Mouse (Mus musculus): ENCODE results near the gene Fcgrt. TPM values are rescaled to one million over a fixed set of nuclear protein-coding genes. Genes with fewer than 3 reads are reported as not detected.

Gene Fcgrt
- polyA plus RNA-seq, 1 experiment, result 67.2 TPM

GRCm38 (mm10) chr7:45075405-45075804, 28.2 kb downstream of the Fcgrt start:
- Histone ChIP-seq H3K4me3 (no peak overlapping the region), H3K79me2 (ENCODE audit: control insufficient read depth, insufficient read depth) (peaks cover 35% of the 10 kb centered on the region), H3K36me3 (ENCODE audit: control insufficient read depth, insufficient read depth) (no peaks in the 10 kb centered on the region), H3ac (ENCODE audit: control insufficient read depth, insufficient read length) (no peak overlapping the region), H3K4me2 (ENCODE audit: low read depth) (peak overlapping the region; percentile 49), H3K27me3 (ENCODE audit: control insufficient read depth, insufficient read depth, insufficient read length) (no peaks in the 10 kb centered on the region)
- TF ChIP-seq TCF3 (IDR thresholded peaks at IDR 0.05; ENCODE audit: insufficient read length, low read depth) (no peak), SRF (IDR thresholded peaks at IDR 0.05; ENCODE audit: control insufficient read depth, insufficient read length, low read depth) (no peak), MYOD1 (IDR thresholded peaks at IDR 0.05; ENCODE audit: control insufficient read depth in 1 of 3, insufficient read length in 2 of 3, low read depth in 2 of 3) (peak in 2 of 3 experiments; percentile 70 to 85), TCF12 (IDR thresholded peaks at IDR 0.05; ENCODE audit: insufficient read depth, poor library complexity, severe bottlenecking) (no peak), MYOG (IDR thresholded peaks at IDR 0.05; ENCODE audit: control insufficient read depth in 1 of 3, insufficient read depth in 1 of 3, insufficient read length in 2 of 3, low read depth in 2 of 3) (peak in 2 of 3 experiments; percentile 47 to 83), CEBPB (IDR thresholded peaks at IDR 0.05; ENCODE audit: insufficient read depth, poor library complexity, severe bottlenecking) (no peak)

- Histone ChIP-seq H3K4me2 (ENCODE audit: low read depth) (no peak overlapping the region), H3K27me3 (ENCODE audit: control insufficient read depth, insufficient read depth, insufficient read length) (no peaks in the 10 kb centered on the region), H3ac (ENCODE audit: control insufficient read depth, insufficient read length) (no peak overlapping the region), H3K79me2 (ENCODE audit: control insufficient read depth, insufficient read depth) (peaks cover 50% of the 10 kb centered on the region), H3K4me3 (no peak overlapping the region), H3K36me3 (ENCODE audit: control insufficient read depth, insufficient read depth) (no peaks in the 10 kb centered on the region)
- no peak for TF ChIP-seq TCF12 (IDR thresholded peaks at IDR 0.05; ENCODE audit: insufficient read depth, poor library complexity, severe bottlenecking)
- peak in 1 of 3 experiments; percentile 73 for TF ChIP-seq MYOG (IDR thresholded peaks at IDR 0.05; ENCODE audit: control insufficient read depth in 1 of 3, insufficient read depth in 1 of 3, insufficient read length in 2 of 3, low read depth in 2 of 3)
- TF ChIP-seq SRF (IDR thresholded peaks at IDR 0.05; ENCODE audit: control insufficient read depth, insufficient read length, low read depth), result no peak
- no peak for TF ChIP-seq MAX (IDR thresholded peaks at IDR 0.05; ENCODE audit: low read depth)
- peak in 2 of 3 experiments; percentile 48 to 50 for TF ChIP-seq MYOD1 (IDR thresholded peaks at IDR 0.05; ENCODE audit: control insufficient read depth in 1 of 3, insufficient read length in 2 of 3, low read depth in 2 of 3)
Observed at GRCm38 (mm10) chr7:45073949-45074348, 29.7 kb downstream of the Fcgrt start.

- Histone ChIP-seq H3K27me3 (ENCODE audit: control insufficient read depth, insufficient read depth, insufficient read length) (no peaks in the 10 kb centered on the region), H3K4me3 (no peak overlapping the region), H3K36me3 (ENCODE audit: control insufficient read depth, insufficient read depth) (no peaks in the 10 kb centered on the region), H3K4me2 (ENCODE audit: low read depth) (no peak overlapping the region), H3ac (ENCODE audit: control insufficient read depth, insufficient read length) (no peak overlapping the region), H3K79me2 (ENCODE audit: control insufficient read depth, insufficient read depth) (peaks cover 57% of the 10 kb centered on the region)
- TF ChIP-seq CEBPB (IDR thresholded peaks at IDR 0.05; ENCODE audit: insufficient read depth, poor library complexity, severe bottlenecking), result no peak
- no peak for TF ChIP-seq POLR2A (IDR thresholded peaks at IDR 0.05; ENCODE audit: insufficient read length, low read depth)
- TF ChIP-seq TCF3 (IDR thresholded peaks at IDR 0.05; ENCODE audit: insufficient read length, low read depth), result no peak
- TF ChIP-seq MYOD1 (IDR thresholded peaks at IDR 0.05; ENCODE audit: control insufficient read depth in 1 of 3, insufficient read length in 2 of 3, low read depth in 2 of 3), result no peak
- no peak for TF ChIP-seq SRF (IDR thresholded peaks at IDR 0.05; ENCODE audit: control insufficient read depth, insufficient read length, low read depth)
- no peak for TF ChIP-seq E2F4 (IDR thresholded peaks at IDR 0.05; ENCODE audit: insufficient read depth)
- no peak for TF ChIP-seq TCF12 (IDR thresholded peaks at IDR 0.05; ENCODE audit: insufficient read depth, poor library complexity, severe bottlenecking)
- no peak for TF ChIP-seq REST (IDR thresholded peaks at IDR 0.05; ENCODE audit: insufficient read depth, insufficient read length)
- no peak for TF ChIP-seq USF1 (IDR thresholded peaks at IDR 0.05; ENCODE audit: low read depth)
- TF ChIP-seq MYOG (IDR thresholded peaks at IDR 0.05; ENCODE audit: control insufficient read depth in 1 of 3, insufficient read depth in 1 of 3, insufficient read length in 2 of 3, low read depth in 2 of 3), result no peak
- TF ChIP-seq POLR2AphosphoS2 (IDR thresholded peaks at IDR 0.05; ENCODE audit: insufficient read length, low read depth), result no peak
- no peak for TF ChIP-seq MAX (IDR thresholded peaks at IDR 0.05; ENCODE audit: low read depth)
Observed at GRCm38 (mm10) chr7:45073171-45073707, 30.4 kb downstream of the Fcgrt start.

- no peak overlapping the region for H3K4me2 ChIP-seq (ENCODE audit: low read depth)
- H3ac ChIP-seq (ENCODE audit: control insufficient read depth, insufficient read length), result no peak overlapping the region
- peaks cover 63% of the 10 kb centered on the region for H3K79me2 ChIP-seq (ENCODE audit: control insufficient read depth, insufficient read depth)
- no peaks in the 10 kb centered on the region for H3K36me3 ChIP-seq (ENCODE audit: control insufficient read depth, insufficient read depth)
- no peaks in the 10 kb centered on the region for H3K27me3 ChIP-seq (ENCODE audit: control insufficient read depth, insufficient read depth, insufficient read length)
- no peak overlapping the region for H3K4me3 ChIP-seq
- no peak for TF ChIP-seq USF1 (IDR thresholded peaks at IDR 0.05; ENCODE audit: low read depth)
- no peak for TF ChIP-seq POLR2A (IDR thresholded peaks at IDR 0.05; ENCODE audit: insufficient read length, low read depth)
- no peak for TF ChIP-seq E2F4 (IDR thresholded peaks at IDR 0.05; ENCODE audit: insufficient read depth)
- TF ChIP-seq MAX (IDR thresholded peaks at IDR 0.05; ENCODE audit: low read depth), result no peak
- TF ChIP-seq CEBPB (IDR thresholded peaks at IDR 0.05; ENCODE audit: insufficient read depth, poor library complexity, severe bottlenecking), result no peak
- TF ChIP-seq SRF (IDR thresholded peaks at IDR 0.05; ENCODE audit: control insufficient read depth, insufficient read length, low read depth), result no peak
- no peak for TF ChIP-seq REST (IDR thresholded peaks at IDR 0.05; ENCODE audit: insufficient read depth, insufficient read length)
- no peak for TF ChIP-seq TCF12 (IDR thresholded peaks at IDR 0.05; ENCODE audit: insufficient read depth, poor library complexity, severe bottlenecking)
- no peak for TF ChIP-seq TCF3 (IDR thresholded peaks at IDR 0.05; ENCODE audit: insufficient read length, low read depth)
- no peak for TF ChIP-seq MYOG (IDR thresholded peaks at IDR 0.05; ENCODE audit: control insufficient read depth in 1 of 3, insufficient read depth in 1 of 3, insufficient read length in 2 of 3, low read depth in 2 of 3)
- no peak for TF ChIP-seq MYOD1 (IDR thresholded peaks at IDR 0.05; ENCODE audit: control insufficient read depth in 1 of 3, insufficient read length in 2 of 3, low read depth in 2 of 3)
- no peak for TF ChIP-seq POLR2AphosphoS2 (IDR thresholded peaks at IDR 0.05; ENCODE audit: insufficient read length, low read depth)
Observed at GRCm38 (mm10) chr7:45072230-45072629, 31.4 kb downstream of the Fcgrt start.

GRCm38 (mm10) chr7:45069671-45070070, 34.0 kb downstream of the Fcgrt start:
- no peaks in the 10 kb centered on the region for H3K27me3 ChIP-seq (ENCODE audit: control insufficient read depth, insufficient read depth, insufficient read length)
- H3ac ChIP-seq (ENCODE audit: control insufficient read depth, insufficient read length), result no peak overlapping the region
- H3K36me3 ChIP-seq (ENCODE audit: control insufficient read depth, insufficient read depth), result no peaks in the 10 kb centered on the region
- peaks cover 87% of the 10 kb centered on the region for H3K79me2 ChIP-seq (ENCODE audit: control insufficient read depth, insufficient read depth)
- H3K4me2 ChIP-seq (ENCODE audit: low read depth), result no peak overlapping the region
- H3K4me3 ChIP-seq, result no peak overlapping the region
- no peak for TF ChIP-seq E2F4 (IDR thresholded peaks at IDR 0.05; ENCODE audit: insufficient read depth)
- TF ChIP-seq POLR2A (IDR thresholded peaks at IDR 0.05; ENCODE audit: insufficient read length, low read depth), result no peak
- TF ChIP-seq REST (IDR thresholded peaks at IDR 0.05; ENCODE audit: insufficient read depth, insufficient read length), result no peak
- no peak for TF ChIP-seq MAX (IDR thresholded peaks at IDR 0.05; ENCODE audit: low read depth)
- no peak for TF ChIP-seq TCF3 (IDR thresholded peaks at IDR 0.05; ENCODE audit: insufficient read length, low read depth)
- TF ChIP-seq TCF12 (IDR thresholded peaks at IDR 0.05; ENCODE audit: insufficient read depth, poor library complexity, severe bottlenecking), result no peak
- no peak for TF ChIP-seq MYOD1 (IDR thresholded peaks at IDR 0.05; ENCODE audit: control insufficient read depth in 1 of 3, insufficient read length in 2 of 3, low read depth in 2 of 3)
